Mouse (Mus musculus): ENCODE data around the gene Olfr1357. TPM values are rescaled to one million over a fixed set of nuclear protein-coding genes. Genes with fewer than 3 reads are reported as not detected.
"Not testable (repeated sequence)": the region's sequence is repeated elsewhere in the genome, so short reads cannot be mapped to it uniquely, and the experiment has no call there.

Olfr1357 gene
- polyA plus RNA-seq (2012) = 0.02 TPM in 1 of 2 replicates, not detected in the other

DNA sequence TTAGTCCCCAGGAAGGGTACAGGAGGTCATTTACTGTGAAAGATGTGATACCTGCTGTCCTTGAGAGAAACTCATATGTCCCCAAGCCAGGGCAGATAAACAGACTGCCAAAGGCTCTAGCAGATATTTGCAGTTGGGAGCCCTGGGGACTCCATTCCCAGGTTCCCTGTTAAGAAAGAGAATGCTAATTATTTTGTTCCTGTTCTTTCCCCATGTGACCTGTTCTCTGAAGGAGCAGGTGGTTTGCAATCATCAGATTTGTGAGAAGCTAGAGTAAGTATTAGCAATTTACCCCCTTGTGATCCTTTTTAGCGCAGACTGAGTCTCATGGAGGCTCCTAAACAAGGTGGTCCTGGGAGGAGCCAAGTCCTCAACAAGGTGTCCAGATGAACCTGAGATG, at the start of gene Olfr1357:
Gene Olfr1357 (minus strand): TSS at position 101 of the 400 bp plus-strand sequence.
- no peak for TF ChIP-seq GATA1 (IDR thresholded peaks at IDR 0.05; ENCODE audit: low read length)
- TF ChIP-seq TAL1 (IDR thresholded peaks at IDR 0.05; ENCODE audit: low read length) = no peak

DNA sequence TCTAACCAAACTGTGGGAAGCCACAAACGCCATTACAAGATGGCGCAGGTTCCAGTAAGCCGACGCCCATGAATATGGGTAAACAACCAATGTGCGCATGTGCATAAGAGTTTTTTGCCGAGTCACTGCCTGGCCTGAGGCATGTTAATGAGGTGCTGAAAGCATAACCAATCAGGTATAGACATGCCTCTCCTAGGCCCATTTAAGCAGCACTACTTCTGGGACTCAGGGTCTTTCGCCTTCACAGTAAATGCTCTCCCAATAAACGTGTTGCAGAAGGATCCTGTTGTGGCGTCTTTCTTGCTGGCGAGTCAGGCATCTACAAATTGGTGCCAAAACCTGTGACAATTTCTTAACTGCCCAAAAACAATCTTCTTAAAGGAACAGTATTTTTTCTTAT, 48.8 kb upstream of the Olfr1357 start:
- H3K27me3 ChIP-seq (ENCODE audit: control insufficient read depth); H3K4me3 ChIP-seq (replicated peaks); H3K4me1 ChIP-seq (ENCODE audit: control insufficient read depth); H3K36me3 ChIP-seq (ENCODE audit: control insufficient read depth): not testable (repeated sequence)
- H3K9me3 ChIP-seq (ENCODE audit: control insufficient read depth, low read length) = peaks cover 11% of the 10 kb centered on the region

More for the DNA sequence above, at the start of gene Olfr1357:
- no peaks in the 10 kb centered on the region for H3K4me1 ChIP-seq (ENCODE audit: control insufficient read depth)
- no peaks in the 10 kb centered on the region for H3K9me3 ChIP-seq (ENCODE audit: control insufficient read depth, low read length)
- no peaks in the 10 kb centered on the region for H3K36me3 ChIP-seq (ENCODE audit: control insufficient read depth)
- H3K4me3 ChIP-seq (replicated peaks) = no peak within 1 kb of the TSS
- no peaks in the 10 kb centered on the region for H3K27me3 ChIP-seq (ENCODE audit: control insufficient read depth)

DNA sequence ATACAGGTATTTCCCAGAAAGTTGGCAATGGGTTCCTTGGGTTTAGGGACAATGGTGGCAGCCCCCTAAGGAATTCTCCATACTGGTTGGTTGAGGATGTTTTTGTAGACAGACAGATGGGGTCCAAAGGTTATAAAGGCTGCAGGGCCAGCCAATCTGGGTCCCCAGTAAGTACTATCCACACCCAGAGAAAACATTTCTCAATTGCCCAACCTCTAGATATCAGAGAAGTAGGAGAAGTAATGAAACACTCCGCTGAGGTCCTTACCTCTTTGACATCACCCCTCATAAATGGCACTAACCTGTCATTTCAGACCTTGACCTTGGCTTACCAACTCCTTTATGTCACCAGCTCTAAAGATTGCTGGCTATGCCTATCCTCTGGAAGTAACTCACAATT, 46.7 kb upstream of the Olfr1357 start:
- TF ChIP-seq GATA1 (IDR thresholded peaks at IDR 0.05; ENCODE audit: low read length) (no peak), TAL1 (IDR thresholded peaks at IDR 0.05; ENCODE audit: low read length) (no peak)
- Histone ChIP-seq H3K9me3 (ENCODE audit: control insufficient read depth, low read length) (peaks cover 11% of the 10 kb centered on the region), H3K36me3 (ENCODE audit: control insufficient read depth) (no peaks in the 10 kb centered on the region), H3K27me3 (ENCODE audit: control insufficient read depth) (no peaks in the 10 kb centered on the region), H3K4me3 (replicated peaks) (no peak overlapping the region), H3K4me1 (ENCODE audit: control insufficient read depth) (no peaks in the 10 kb centered on the region)

DNA sequence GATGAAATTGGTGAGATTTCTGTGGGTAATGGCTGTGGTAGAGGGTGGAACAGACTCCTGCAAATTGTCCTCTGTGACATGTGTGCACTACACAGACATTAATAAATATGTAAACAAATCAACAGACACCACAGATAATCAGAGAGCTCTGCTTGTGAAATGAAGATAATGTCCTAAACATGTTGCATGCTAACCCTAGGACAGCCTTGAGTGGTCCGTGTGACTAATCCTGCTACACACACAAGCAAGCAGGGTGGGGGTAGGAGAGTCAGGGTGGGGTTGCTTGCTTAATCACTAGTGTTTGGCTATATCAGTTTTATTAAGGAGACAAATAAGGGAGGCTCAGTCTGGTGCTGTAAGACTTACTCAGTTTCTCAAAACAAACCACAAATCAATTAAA, 43.3 kb upstream of the Olfr1357 start:
- no peak for TF ChIP-seq TAL1 (IDR thresholded peaks at IDR 0.05; ENCODE audit: low read length)
- no peak for TF ChIP-seq GATA1 (IDR thresholded peaks at IDR 0.05; ENCODE audit: low read length)
- no peaks in the 10 kb centered on the region for H3K27me3 ChIP-seq (ENCODE audit: control insufficient read depth)
- H3K36me3 ChIP-seq (ENCODE audit: control insufficient read depth) = no peaks in the 10 kb centered on the region
- peaks cover 9% of the 10 kb centered on the region for H3K9me3 ChIP-seq (ENCODE audit: control insufficient read depth, low read length)
- H3K4me1 ChIP-seq (ENCODE audit: control insufficient read depth) = no peaks in the 10 kb centered on the region
- no peak overlapping the region for H3K4me3 ChIP-seq (replicated peaks)

DNA sequence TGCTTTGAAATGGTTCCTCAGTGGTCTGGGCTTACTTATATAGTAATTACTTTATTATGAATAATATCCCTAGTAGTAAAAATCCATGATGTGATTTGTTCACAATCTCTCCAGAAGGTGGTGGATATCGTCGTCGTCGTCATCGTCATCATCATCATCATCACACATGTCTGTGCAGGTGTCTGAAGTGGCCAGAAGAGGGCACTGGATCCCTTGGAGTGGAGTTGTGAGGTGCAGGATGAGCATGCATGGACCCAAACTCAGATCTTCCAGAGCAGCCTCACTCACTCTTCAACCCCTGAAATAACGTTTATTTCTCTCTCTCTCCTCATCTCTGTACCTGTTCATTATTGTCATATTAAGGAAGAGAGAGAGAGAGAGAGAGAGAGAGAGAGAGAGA, 14.4 kb upstream of the Olfr1357 start:
- TF ChIP-seq TAL1 (IDR thresholded peaks at IDR 0.05; ENCODE audit: low read length) (no peak), GATA1 (IDR thresholded peaks at IDR 0.05; ENCODE audit: low read length) (no peak)
- H3K36me3 ChIP-seq (ENCODE audit: control insufficient read depth) = no peaks in the 10 kb centered on the region
- no peaks in the 10 kb centered on the region for H3K9me3 ChIP-seq (ENCODE audit: control insufficient read depth, low read length)
- H3K4me3 ChIP-seq (replicated peaks) = no peak overlapping the region
- no peaks in the 10 kb centered on the region for H3K4me1 ChIP-seq (ENCODE audit: control insufficient read depth)
- no peaks in the 10 kb centered on the region for H3K27me3 ChIP-seq (ENCODE audit: control insufficient read depth)

DNA sequence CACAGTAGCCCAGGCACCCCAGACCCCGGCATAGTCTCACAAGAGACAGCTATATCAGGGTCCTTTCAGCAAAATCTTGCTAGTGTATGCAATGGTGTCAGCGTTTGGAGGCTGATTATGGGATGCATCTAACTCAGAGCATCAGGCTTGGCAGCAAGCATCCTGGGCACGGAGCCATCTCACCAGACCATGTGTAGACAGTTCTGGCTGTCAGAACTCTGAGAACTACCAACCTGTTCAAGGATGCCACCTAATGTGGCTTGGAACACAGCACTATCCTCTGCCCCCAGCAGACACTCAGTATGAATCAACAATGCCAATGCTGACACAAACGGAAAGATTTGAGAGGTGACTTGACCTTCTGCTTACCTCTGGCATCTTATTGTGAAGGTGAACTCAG, 12.3 kb upstream of the Olfr1357 start:
- no peaks in the 10 kb centered on the region for H3K36me3 ChIP-seq (ENCODE audit: control insufficient read depth)
- H3K9me3 ChIP-seq (ENCODE audit: control insufficient read depth, low read length) = no peaks in the 10 kb centered on the region
- no peaks in the 10 kb centered on the region for H3K27me3 ChIP-seq (ENCODE audit: control insufficient read depth)
- H3K4me3 ChIP-seq (replicated peaks) = no peak overlapping the region
- no peaks in the 10 kb centered on the region for H3K4me1 ChIP-seq (ENCODE audit: control insufficient read depth)
- TF ChIP-seq TAL1 (IDR thresholded peaks at IDR 0.05; ENCODE audit: low read length) (no peak), GATA1 (IDR thresholded peaks at IDR 0.05; ENCODE audit: low read length) (no peak)

DNA sequence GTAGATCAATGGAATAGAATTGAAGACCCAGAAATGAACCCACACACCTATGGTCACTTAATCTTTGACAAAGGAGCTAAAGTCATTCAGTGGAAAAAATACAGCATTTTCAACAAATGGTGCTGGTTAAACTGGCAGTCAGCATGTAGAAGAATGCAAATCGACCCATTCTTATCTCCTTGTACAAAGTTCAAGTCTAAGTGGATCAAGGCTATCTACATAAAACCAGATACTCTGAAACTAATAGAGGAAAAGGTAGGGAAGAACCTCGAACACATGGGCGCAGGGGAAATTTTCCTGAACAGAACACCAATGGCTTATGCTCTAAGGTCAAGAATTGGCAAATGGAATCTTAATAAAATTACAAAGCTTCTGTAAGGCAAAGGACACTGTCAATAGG, 5.3 kb upstream of the Olfr1357 start:
- H3K27me3 ChIP-seq (ENCODE audit: control insufficient read depth); H3K36me3 ChIP-seq (ENCODE audit: control insufficient read depth); H3K4me1 ChIP-seq (ENCODE audit: control insufficient read depth); H3K4me3 ChIP-seq (replicated peaks); H3K9me3 ChIP-seq (ENCODE audit: control insufficient read depth, low read length): not testable (repeated sequence)

DNA sequence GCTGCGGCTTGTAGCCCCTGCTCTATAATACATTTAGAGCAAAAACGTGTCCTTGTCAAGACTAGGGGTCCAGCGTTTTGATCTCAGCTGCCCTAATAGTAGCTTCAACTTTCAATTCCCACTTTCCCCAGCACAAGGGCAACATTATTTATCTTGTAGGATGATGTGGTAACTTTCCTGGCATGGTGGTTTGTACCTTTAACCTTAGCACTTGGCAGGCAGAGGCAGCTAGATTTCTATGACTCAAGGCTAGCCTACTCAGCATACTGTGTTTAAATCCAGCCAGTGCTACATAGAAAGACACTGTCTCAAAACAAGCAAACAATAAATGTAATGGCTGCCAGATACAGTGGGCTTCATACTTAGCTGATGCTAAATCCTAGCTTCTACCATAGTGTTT, 10.3 kb downstream of the Olfr1357 start:
- Histone ChIP-seq H3K27me3 (ENCODE audit: control insufficient read depth) (peaks cover 2% of the 10 kb centered on the region; the same call in 1 of the 2 replicates), H3K36me3 (ENCODE audit: control insufficient read depth) (no peaks in the 10 kb centered on the region), H3K4me3 (replicated peaks) (no peak overlapping the region), H3K4me1 (ENCODE audit: control insufficient read depth) (no peaks in the 10 kb centered on the region), H3K9me3 (ENCODE audit: control insufficient read depth, low read length) (no peaks in the 10 kb centered on the region)
- TF ChIP-seq GATA1 (IDR thresholded peaks at IDR 0.05; ENCODE audit: low read length) (no peak), TAL1 (IDR thresholded peaks at IDR 0.05; ENCODE audit: low read length) (no peak)

DNA sequence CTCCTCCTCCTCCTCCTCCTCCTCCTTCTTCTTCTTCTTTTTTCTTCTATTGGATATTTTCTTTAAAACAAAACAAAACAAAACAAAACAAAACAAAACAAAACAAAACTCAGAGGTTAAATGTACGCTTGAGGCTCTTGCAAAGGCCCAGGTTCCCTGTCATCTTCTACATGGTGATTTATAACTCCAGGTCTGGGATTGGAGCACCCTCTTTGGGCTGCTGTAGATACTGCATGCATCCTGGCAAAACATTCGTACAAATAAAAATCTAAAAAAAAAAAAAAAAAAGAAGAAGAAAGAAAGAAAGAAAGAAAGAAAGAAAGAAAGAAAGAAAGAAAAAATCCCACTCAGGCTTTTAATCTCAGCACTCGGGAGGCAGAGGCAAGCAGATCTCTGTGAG, 12.8 kb downstream of the Olfr1357 start:
- no peaks in the 10 kb centered on the region for H3K4me1 ChIP-seq (ENCODE audit: control insufficient read depth)
- no peaks in the 10 kb centered on the region for H3K9me3 ChIP-seq (ENCODE audit: control insufficient read depth, low read length)
- H3K36me3 ChIP-seq (ENCODE audit: control insufficient read depth) = no peaks in the 10 kb centered on the region
- no peak overlapping the region for H3K4me3 ChIP-seq (replicated peaks)
- peaks cover 3% of the 10 kb centered on the region; the same call in 1 of the 2 replicates for H3K27me3 ChIP-seq (ENCODE audit: control insufficient read depth)
- TF ChIP-seq GATA1 (IDR thresholded peaks at IDR 0.05; ENCODE audit: low read length) (no peak), TAL1 (IDR thresholded peaks at IDR 0.05; ENCODE audit: low read length) (no peak)

DNA sequence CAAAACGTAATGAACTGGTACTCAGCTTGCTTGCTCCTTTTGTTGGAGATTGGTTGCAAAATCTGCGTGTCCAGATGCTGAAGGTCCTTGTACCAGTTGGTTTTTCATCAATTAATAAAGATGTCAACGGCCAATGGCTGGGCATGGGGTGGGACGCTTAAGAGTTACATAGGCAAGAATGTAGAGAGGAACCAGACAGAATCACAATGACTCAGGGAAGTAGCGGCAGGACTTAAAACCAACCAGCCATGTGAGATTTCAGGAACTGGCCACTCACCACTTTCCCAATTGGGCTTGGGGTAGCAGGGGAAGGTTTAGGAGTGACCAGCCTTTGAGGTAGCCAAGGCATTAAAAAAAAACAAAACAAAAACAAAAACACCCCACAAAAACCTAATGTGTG, 18.0 kb downstream of the Olfr1357 start:
- H3K9me3 ChIP-seq (ENCODE audit: control insufficient read depth, low read length) = no peaks in the 10 kb centered on the region
- peaks cover 13% of the 10 kb centered on the region; the same call in 1 of the 2 replicates for H3K27me3 ChIP-seq (ENCODE audit: control insufficient read depth)
- no peaks in the 10 kb centered on the region for H3K4me1 ChIP-seq (ENCODE audit: control insufficient read depth)
- H3K36me3 ChIP-seq (ENCODE audit: control insufficient read depth) = no peaks in the 10 kb centered on the region
- TF ChIP-seq TAL1 (IDR thresholded peaks at IDR 0.05; ENCODE audit: low read length) (no peak), GATA1 (IDR thresholded peaks at IDR 0.05; ENCODE audit: low read length) (no peak)
- no peak overlapping the region for H3K4me3 ChIP-seq (replicated peaks)
